Comparison of ENCODE assay signal across 8 mouse cellular contexts in genomic region chrX:152352553-152353153, GRCm38 (mm10). TPM values are rescaled to one million over a fixed set of nuclear protein-coding genes. Genes with fewer than 3 reads are reported as not detected.
DNase-seq lines count a peak whose midpoint lies in the region; ATAC-seq and TF ChIP-seq lines count a peak whose summit lies in the region.

No protein-coding gene starts in this region.

- TF ChIP-seq CTCF in thymus, adult 2 months (IDR thresholded peaks at IDR 0.05; ENCODE audit: borderline replicate concordance, control insufficient read depth, extremely low read depth, insufficient read depth, low read length, poor library complexity): no peak
- TF ChIP-seq CTCF in stomach, postnatal 0 days (IDR thresholded peaks at IDR 0.05; ENCODE audit: low read depth): peak; percentile 76

- WGBS in thymus, adult 2 months: 23% methylated on average over 5 of the region's 5 CpGs
- 20% methylated on average over 5 of the region's 5 CpGs for WGBS in heart, embryonic 16.5 days
- 22% methylated on average over 5 of the region's 5 CpGs for WGBS in stomach, postnatal 0 days

- TF ChIP-seq EP300 in stomach, postnatal 0 days (optimal IDR thresholded peaks at IDR 0.05): no peak

- H3K9ac ChIP-seq in heart, embryonic 16.5 days (ENCODE audit: low read length): no peak overlapping the region
- no peak overlapping the region for H3K9ac ChIP-seq in stomach, postnatal 0 days (ENCODE audit: low read length)

- H3K9me3 ChIP-seq in heart, embryonic 16.5 days (replicated peaks; ENCODE audit: control insufficient read depth, low read length): no peaks in the 10 kb centered on the region
- no peaks in the 10 kb centered on the region for H3K9me3 ChIP-seq in stomach, postnatal 0 days (ENCODE audit: control insufficient read depth, low read length)

- no peak overlapping the region for H3K4me2 ChIP-seq in heart, embryonic 16.5 days (ENCODE audit: low read depth, low read length)
- no peak overlapping the region for H3K4me2 ChIP-seq in stomach, postnatal 0 days (replicated peaks; ENCODE audit: low read depth)

- no peaks in the 10 kb centered on the region for H3K36me3 ChIP-seq in thymus, adult 2 months (ENCODE audit: control insufficient read depth, insufficient read depth, low read length)
- H3K36me3 ChIP-seq in heart, embryonic 16.5 days (ENCODE audit: control insufficient read depth, insufficient read depth): no peaks in the 10 kb centered on the region
- H3K36me3 ChIP-seq in stomach, postnatal 0 days (ENCODE audit: control insufficient read depth, insufficient read depth, low read length): no peaks in the 10 kb centered on the region

- TF ChIP-seq POLR2A in thymus, adult 2 months (IDR thresholded peaks at IDR 0.05; ENCODE audit: control insufficient read depth, extremely low read depth, insufficient read depth, low read length, poor library complexity): no peak

- DNase-seq in thymus, adult 2 months: peak; percentile 20
- DNase-seq in thymus, postnatal 36 days: no peak
- peak; percentile 79 for DNase-seq in cerebellum, adult 9-10 months
- DNase-seq in kidney, postnatal 10 days: peak; percentile 21
- peak; percentile 74 for DNase-seq in mesoderm, embryonic 11.5 days (ENCODE audit: low read depth, low spot score)
- peak; percentile 37 for DNase-seq in stomach, postnatal 0 days (ENCODE audit: low spot score)
- no peak for DNase-seq in right cerebral cortex, adult 18-20 months

- H3K27ac ChIP-seq in thymus, adult 2 months (ENCODE audit: control insufficient read depth, insufficient read depth, low read length): no peak overlapping the region
- H3K27ac ChIP-seq in heart, embryonic 16.5 days (ENCODE audit: low read length): no peak overlapping the region
- no peak overlapping the region for H3K27ac ChIP-seq in stomach, postnatal 0 days (replicated peaks)

- peak; percentile 63 for ATAC-seq in heart, embryonic 16.5 days (replicated peaks; ENCODE audit: extremely low read depth, insufficient read depth, low FRiP score)
- ATAC-seq in stomach, postnatal 0 days (ENCODE audit: low FRiP score, low TSS enrichment): peak; percentile 87

- no peaks in the 10 kb centered on the region for H3K27me3 ChIP-seq in thymus, adult 2 months (ENCODE audit: control insufficient read depth, insufficient read depth, low read length)
- H3K27me3 ChIP-seq in heart, embryonic 16.5 days (ENCODE audit: control insufficient read depth, insufficient read depth, low read length): peaks cover 11% of the 10 kb centered on the region
- no peaks in the 10 kb centered on the region for H3K27me3 ChIP-seq in stomach, postnatal 0 days (ENCODE audit: control insufficient read depth, insufficient read depth, low read length)

- no peak overlapping the region for H3K4me3 ChIP-seq in thymus, adult 2 months (ENCODE audit: control insufficient read depth, insufficient read depth, low read length)
- no peak overlapping the region for H3K4me3 ChIP-seq in heart, embryonic 16.5 days (ENCODE audit: low read length)
- H3K4me3 ChIP-seq in stomach, postnatal 0 days (ENCODE audit: low read depth, low read length): no peak overlapping the region

- no peaks in the 10 kb centered on the region for H3K4me1 ChIP-seq in thymus, adult 2 months (replicated peaks; ENCODE audit: control insufficient read depth, insufficient read depth, low read length)
- no peaks in the 10 kb centered on the region for H3K4me1 ChIP-seq in heart, embryonic 16.5 days (ENCODE audit: control insufficient read depth, insufficient read depth, low read length)
- H3K4me1 ChIP-seq in stomach, postnatal 0 days (replicated peaks; ENCODE audit: control insufficient read depth, insufficient read depth): no peaks in the 10 kb centered on the region

RNA-seq across cellular contexts. Expression of gene Tspyl2, which starts 10.4 kb away (rescaled TPM):
- polyA plus RNA-seq in thymus, adult 2 months (2012; rRNA removed): 27.1 and 34.6 TPM in 2 replicates
- 17.7 and 17.8 TPM in 2 replicates for polyA plus RNA-seq in heart, embryonic 16.5 days (2015; fragmentation: Nextera tagmentation; extraction: Ambion mirVana)
- polyA plus RNA-seq in stomach, postnatal 0 days (2015; fragmentation: Nextera tagmentation; extraction: Ambion mirVana): 12.3 and 12.9 TPM in 2 replicates

RNA-seq across cellular contexts. Expression of gene Gpr173, which starts 15.9 kb away (rescaled TPM):
- 0.31 and 1.1 TPM in 2 replicates for polyA plus RNA-seq in thymus, adult 2 months (2012; rRNA removed)
- polyA plus RNA-seq in heart, embryonic 16.5 days (2015; fragmentation: Nextera tagmentation; extraction: Ambion mirVana): 1.5 and 2.3 TPM in 2 replicates
- polyA plus RNA-seq in stomach, postnatal 0 days (2015; fragmentation: Nextera tagmentation; extraction: Ambion mirVana): 1.0 and 1.3 TPM in 2 replicates

RNA-seq across cellular contexts. Expression of gene Kantr, which starts 25.4 kb away (rescaled TPM):
- 9.8 and 10.3 TPM in 2 replicates for polyA plus RNA-seq in thymus, adult 2 months (2012; rRNA removed)
- polyA plus RNA-seq in heart, embryonic 16.5 days (2015; fragmentation: Nextera tagmentation; extraction: Ambion mirVana): 5.7 and 7.5 TPM in 2 replicates
- 4.7 and 5.4 TPM in 2 replicates for polyA plus RNA-seq in stomach, postnatal 0 days (2015; fragmentation: Nextera tagmentation; extraction: Ambion mirVana)

Comparison
In these comparisons a context has a peak if more than half of its experiments do, and no peak if none do; other contexts are left out.
1. DNase-seq: peak in thymus, adult 2 months (single experiment), cerebellum, adult 9-10 months (single experiment), kidney, postnatal 10 days (single experiment), mesoderm, embryonic 11.5 days (single experiment) and stomach, postnatal 0 days (single experiment); none in thymus, postnatal 36 days (0 of 2) and right cerebral cortex, adult 18-20 months (single experiment).